Mouse (Mus musculus): ENCODE measurements around the gene Tcf7l1.

DNA sequence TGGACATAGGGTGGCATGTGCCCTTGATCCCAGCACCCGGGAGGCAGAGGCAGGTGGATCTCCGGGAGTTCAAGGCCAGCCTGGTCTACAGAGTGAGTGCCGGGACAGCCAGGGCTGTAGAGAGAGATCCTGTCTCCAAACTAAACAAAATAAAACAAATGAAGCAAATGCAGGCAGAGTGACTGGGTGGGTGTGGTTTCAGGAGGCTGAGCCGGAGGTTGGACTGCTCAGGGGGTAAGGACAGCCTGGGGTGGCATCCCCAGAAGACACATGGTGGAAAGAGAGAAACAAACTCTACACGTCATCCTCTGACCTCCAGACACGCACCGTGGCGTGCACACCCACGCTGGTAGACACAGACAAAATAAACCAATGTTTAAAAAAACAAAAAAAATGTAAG lies 24.4 kb upstream of the Tcf7l1 start:
- TF ChIP-seq CTCF (IDR thresholded peaks at IDR 0.05; ENCODE audit: control insufficient read depth, insufficient read depth, low read length) = no peak
- no peak for TF ChIP-seq POLR2A (IDR thresholded peaks at IDR 0.05; ENCODE audit: borderline replicate concordance, control insufficient read depth, low read depth, low read length)

Data from bone marrow, adult 2 months (tissue).